Mouse (Mus musculus): ENCODE measurements around the gene Mip. TPM values are rescaled to one million over a fixed set of nuclear protein-coding genes. Genes with fewer than 3 reads are reported as not detected.

Gene Mip
- total and polyA plus RNA-seq, 3 experiments, result not detected

- Histone ChIP-seq H3K4me2 (ENCODE audit: insufficient read depth, low read depth, poor library complexity, severe bottlenecking) (no peak overlapping the region), H3K79me2 (replicated peaks; ENCODE audit: control insufficient read depth, extremely low read depth, insufficient read depth, poor library complexity, severe bottlenecking) (peaks cover 3% of the 10 kb centered on the region), H3K4me1 (ENCODE audit: control insufficient read depth in 1 of 2, insufficient read depth in 2 of 2) (peaks cover 5 to 29% of the 10 kb centered on the region in 2 experiments; a peak in 2 of 4 replicates), H3K9me3 (replicated peaks; ENCODE audit: low read length) (no peaks in the 10 kb centered on the region), H3K36me3 (replicated peaks in 1 of 2; ENCODE audit: control insufficient read depth in 1 of 2, insufficient read depth in 1 of 2, low read length in 1 of 2) (peaks cover 0 to 9% of the 10 kb centered on the region in 2 experiments), H3K4me3 (replicated peaks in 1 of 3; ENCODE audit: low read depth in 2 of 3, low read length in 2 of 3, poor library complexity in 1 of 3) (no peak overlapping the region), H3K9ac (ENCODE audit: insufficient read depth, low read depth) (no peak overlapping the region), H3K27ac (ENCODE audit: insufficient read depth, low read depth) (no peak overlapping the region), H3K27me3 (replicated peaks) (no peaks in the 10 kb centered on the region)
- dilution Hi-C loops (cut with MboI; ENCODE audit: extremely low pct_ligation_motif_present, extremely low pct_unique_long_range_greater_than_20kb, low sequenced_read_pairs) (no loop called here), in situ Hi-C loops (cut with MboI; ENCODE audit: low pct_ligation_motif_present, low pct_unique_long_range_greater_than_20kb, low sequenced_read_pairs) (no loop called here)
- TF ChIP-seq JUN (IDR thresholded peaks at IDR 0.05; ENCODE audit: insufficient read depth, low read depth, low read length), result no peak
- no peak for TF ChIP-seq ZKSCAN1 (IDR thresholded peaks at IDR 0.05; ENCODE audit: borderline replicate concordance, low read depth, low read length)
- no peak for DNase-seq (ENCODE audit: extremely low read depth)
Observed at GRCm38 (mm10) chr10:128269206-128269910, 43.7 kb downstream of the Mip start.

DNA sequence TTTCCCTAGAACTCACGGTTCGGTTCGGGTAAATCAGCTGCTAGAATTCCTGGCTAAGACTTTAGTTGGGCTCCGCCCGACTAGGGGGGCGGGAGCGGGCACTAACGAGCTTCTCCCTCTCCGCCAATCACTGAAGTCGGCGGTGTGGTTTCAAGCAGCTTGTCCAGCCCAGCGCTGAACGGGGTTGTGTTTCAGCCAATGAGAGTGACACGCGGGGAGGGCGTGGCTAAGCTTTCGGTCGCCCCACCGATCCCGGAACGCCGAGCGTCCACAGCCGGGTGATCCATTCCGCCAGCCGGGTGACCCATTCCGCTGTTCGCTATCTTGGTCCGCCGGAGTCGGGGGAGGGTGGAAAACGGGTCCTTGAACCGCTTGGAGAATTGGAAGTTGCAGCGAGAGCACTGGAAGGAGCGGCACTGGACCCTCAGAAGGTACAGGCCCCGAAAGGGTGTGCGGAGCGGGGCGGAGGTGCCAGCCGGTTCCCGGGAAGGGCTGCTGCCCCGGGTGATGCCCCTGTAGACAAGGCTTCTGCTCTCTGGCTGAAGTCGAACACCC is 44.7 kb downstream of the Mip start, which contains the start of gene Stat2:
Stat2 (plus strand) TSS at position 273 of the 555 bp plus-strand sequence.
- in situ Hi-C loops (cut with MboI; ENCODE audit: low pct_ligation_motif_present, low pct_unique_long_range_greater_than_20kb, low sequenced_read_pairs), result no loop called here
- TF ChIP-seq USF2 (conservative IDR thresholded peaks at IDR 0.05; ENCODE audit: low read depth, low read length) (no peak), ELF1 (IDR thresholded peaks at IDR 0.05; ENCODE audit: low read depth, low read length) (peak; percentile 81), SIN3A (IDR thresholded peaks at IDR 0.05; ENCODE audit: low read length) (peak; percentile 84), NELFE (IDR thresholded peaks at IDR 0.05; ENCODE audit: low read depth, low read length) (peak; percentile 86), IRF4 (IDR thresholded peaks at IDR 0.05; ENCODE audit: low read depth, low read length) (peak; percentile 39; the same call in 1 of the 2 replicates), ZC3H11A (IDR thresholded peaks at IDR 0.05; ENCODE audit: low read depth, low read length) (no peak), JUN (IDR thresholded peaks at IDR 0.05; ENCODE audit: insufficient read depth, low read depth, low read length) (no peak), MXI1 (IDR thresholded peaks at IDR 0.05; ENCODE audit: low read depth, low read length) (peak; percentile 81; the same call in 1 of the 2 replicates), MAZ (IDR thresholded peaks at IDR 0.05; ENCODE audit: low read depth, low read length) (peak; percentile 82), RAD21 (IDR thresholded peaks at IDR 0.05; ENCODE audit: low read depth, low read length) (no peak), POLR2A (IDR thresholded peaks at IDR 0.05; ENCODE audit: low read depth, low read length) (peak; percentile 91), GABPA (IDR thresholded peaks at IDR 0.05; ENCODE audit: insufficient replicate concordance, low read depth, low read length) (no peak), ZNF384 (IDR thresholded peaks at IDR 0.05; ENCODE audit: low read depth, low read length) (no peak), TCF12 (IDR thresholded peaks at IDR 0.05; ENCODE audit: low read depth, low read length) (peak; percentile 89), NRF1 (IDR thresholded peaks at IDR 0.05; ENCODE audit: low read depth, low read length) (no peak), ETS1 (conservative IDR thresholded peaks at IDR 0.05; ENCODE audit: low read depth, low read length) (peak; percentile 46), POLR2AphosphoS2 (IDR thresholded peaks at IDR 0.05; ENCODE audit: low read depth, low read length) (peak; percentile 77), HCFC1 (IDR thresholded peaks at IDR 0.05; ENCODE audit: low read depth, low read length) (peak; percentile 52), CTCF (conservative IDR thresholded peaks at IDR 0.05 in 1 of 2, IDR thresholded peaks at IDR 0.05 in 1 of 2; ENCODE audit: low read depth in 2 of 2, low read length in 2 of 2) (no peak), BHLHE40 (IDR thresholded peaks at IDR 0.05; ENCODE audit: low read depth, low read length) (peak; percentile 29; the same call in 1 of the 2 replicates), UBTF (IDR thresholded peaks at IDR 0.05; ENCODE audit: low read depth, low read length) (0 out of 2 replicates have a peak, but pooled peaks have one; percentile 44), MAX (IDR thresholded peaks at IDR 0.05; ENCODE audit: low read length) (peak; percentile 52), MYC (IDR thresholded peaks at IDR 0.05; ENCODE audit: low read depth, low read length) (peak; percentile 49; the same call in 1 of the 2 replicates), PAX5 (IDR thresholded peaks at IDR 0.05; ENCODE audit: low read length) (no peak), JUND (conservative IDR thresholded peaks at IDR 0.05; ENCODE audit: low read depth, low read length) (no peak), CHD2 (IDR thresholded peaks at IDR 0.05; ENCODE audit: low read length) (peak; percentile 69), ZKSCAN1 (IDR thresholded peaks at IDR 0.05; ENCODE audit: borderline replicate concordance, low read depth, low read length) (no peak), MAFK (IDR thresholded peaks at IDR 0.05; ENCODE audit: insufficient replicate concordance, low read length) (no peak), KAT2A (IDR thresholded peaks at IDR 0.05; ENCODE audit: insufficient replicate concordance, low read length) (no peak), ZMIZ1 (IDR thresholded peaks at IDR 0.05; ENCODE audit: low read depth, low read length) (peak; percentile 81; the same call in 1 of the 2 replicates)

More for the DNA sequence above, 44.7 kb downstream of the Mip start, which contains the start of gene Stat2:
- Histone ChIP-seq H3K27ac (ENCODE audit: insufficient read depth, low read depth) (no peak within 1 kb of the TSS), H3K4me3 (replicated peaks in 1 of 3; ENCODE audit: low read depth in 2 of 3, low read length in 2 of 3, poor library complexity in 1 of 3) (peak within 1 kb of the TSS; percentile 74 to 89 (median 88)), H3K4me1 (ENCODE audit: control insufficient read depth in 1 of 2, insufficient read depth in 2 of 2) (peaks cover 5 to 21% of the 10 kb centered on the region in 2 experiments; a peak in 2 of 4 replicates), H3K36me3 (replicated peaks in 1 of 2; ENCODE audit: control insufficient read depth in 1 of 2, insufficient read depth in 1 of 2, low read length in 1 of 2) (peaks cover 0 to 15% of the 10 kb centered on the region in 2 experiments), H3K27me3 (replicated peaks) (no peaks in the 10 kb centered on the region), H3K9ac (ENCODE audit: insufficient read depth, low read depth) (peak within 1 kb of the TSS; percentile 48), H3K4me2 (ENCODE audit: insufficient read depth, low read depth, poor library complexity, severe bottlenecking) (peak within 1 kb of the TSS; percentile 35), H3K79me2 (replicated peaks; ENCODE audit: control insufficient read depth, extremely low read depth, insufficient read depth, poor library complexity, severe bottlenecking) (peaks cover 3% of the 10 kb centered on the region), H3K9me3 (replicated peaks; ENCODE audit: low read length) (no peaks in the 10 kb centered on the region)
- dilution Hi-C loops (cut with MboI; ENCODE audit: extremely low pct_ligation_motif_present, extremely low pct_unique_long_range_greater_than_20kb, low sequenced_read_pairs), result no loop called here
- DNase-seq (ENCODE audit: extremely low read depth), result peak; percentile 98
